Mouse (Mus musculus): ENCODE data around the gene Atg7. TPM values are rescaled to one million over a fixed set of nuclear protein-coding genes. Genes with fewer than 3 reads are reported as not detected.

The Atg7 gene
- total RNA-seq, 2 experiments from 2014 or later = 26.0 to 26.4 TPM

GRCm38 (mm10) chr6:114835752-114836151 lies 192.9 kb downstream of the Atg7 start:
- intact Hi-C loops (cut with DNase I) = no loop called here
- no peak for DNase-seq (ENCODE audit: low spot score in 2 of 2)

DNA sequence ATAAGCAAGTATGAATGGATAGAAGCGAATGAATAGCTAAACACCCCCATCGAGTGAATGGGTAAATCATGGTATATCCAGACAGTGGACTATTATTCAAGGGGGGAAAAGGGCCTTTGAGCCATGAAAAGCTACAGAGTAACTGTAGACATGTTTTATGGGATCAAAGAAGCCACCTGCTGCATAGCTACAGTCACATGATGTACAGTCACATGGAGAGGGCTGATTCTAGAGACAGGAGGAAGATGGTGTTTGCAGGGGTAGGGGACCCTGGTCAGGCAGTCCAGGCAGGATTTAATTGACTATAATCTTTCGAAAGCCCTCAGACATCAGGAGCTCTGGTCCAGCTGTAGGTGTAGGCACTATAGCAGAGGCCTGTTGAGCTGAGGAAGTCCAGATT lies 193.5 kb downstream of the Atg7 start:
- intact Hi-C loops (cut with DNase I) = no loop called here
- no peak for DNase-seq (ENCODE audit: low spot score in 2 of 2)

- no peak for DNase-seq (ENCODE audit: low spot score in 2 of 2)
- intact Hi-C loops (cut with DNase I) = no loop called here
These were observed 196.0 kb downstream of the Atg7 start for GRCm38 (mm10) chr6:114838872-114839271.

- intact Hi-C loops (cut with DNase I) = no loop called here
These were observed 197.1 kb downstream of the Atg7 start for GRCm38 (mm10) chr6:114840012-114840411.

GRCm38 (mm10) chr6:114842131-114842530 lies 199.2 kb downstream of the Atg7 start:
- intact Hi-C loops (cut with DNase I) = no loop called here
- DNase-seq (ENCODE audit: low spot score in 2 of 2) = no peak

More at GRCm38 (mm10) chr6:114840012-114840411, 197.1 kb downstream of the Atg7 start:
- DNase-seq (ENCODE audit: low spot score in 2 of 2) = no peak

GRCm38 (mm10) chr6:114842863-114843262 lies 200.0 kb downstream of the Atg7 start:
- intact Hi-C loops (cut with DNase I) = no loop called here
- no peak for DNase-seq (ENCODE audit: low spot score in 2 of 2)

GRCm38 (mm10) chr6:114846153-114846772 lies 203.4 kb downstream of the Atg7 start:
- intact Hi-C loops (cut with DNase I) = no loop called here
- no peak for DNase-seq (ENCODE audit: low spot score in 2 of 2)

- intact Hi-C loops (cut with DNase I) = no loop called here
- no peak for DNase-seq (ENCODE audit: low spot score in 2 of 2)
These were observed 204.8 kb downstream of the Atg7 start for GRCm38 (mm10) chr6:114847582-114848174.

GRCm38 (mm10) chr6:114848761-114849160 lies 205.9 kb downstream of the Atg7 start:
- intact Hi-C loops (cut with DNase I) = no loop called here
- no peak for DNase-seq (ENCODE audit: low spot score in 2 of 2)

DNA sequence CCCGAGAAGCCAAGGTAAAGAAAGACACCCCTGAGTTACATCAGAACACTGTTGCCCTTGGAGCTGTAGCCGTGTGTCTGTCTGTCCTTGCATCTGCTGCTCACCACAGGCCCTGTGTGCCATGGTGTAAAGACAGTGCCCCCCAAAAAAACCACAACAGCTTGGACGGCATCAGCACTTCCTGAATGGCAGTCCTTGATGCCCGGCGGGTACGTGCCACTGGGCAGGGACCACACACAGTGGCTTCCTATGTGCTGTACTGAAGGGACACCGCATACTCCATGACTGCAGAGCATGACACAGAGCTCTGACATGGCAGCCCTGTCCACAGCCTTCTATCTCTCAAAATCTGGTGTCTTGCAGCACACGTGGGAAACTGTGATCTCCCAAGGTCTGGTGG lies 206.9 kb downstream of the Atg7 start:
- intact Hi-C loops (cut with DNase I) = no loop called here
- DNase-seq (ENCODE audit: low spot score in 2 of 2) = no peak

- intact Hi-C loops (cut with DNase I) = no loop called here
- DNase-seq (ENCODE audit: low spot score in 2 of 2) = no peak
These were observed 208.8 kb downstream of the Atg7 start for GRCm38 (mm10) chr6:114851688-114852087.

DNA sequence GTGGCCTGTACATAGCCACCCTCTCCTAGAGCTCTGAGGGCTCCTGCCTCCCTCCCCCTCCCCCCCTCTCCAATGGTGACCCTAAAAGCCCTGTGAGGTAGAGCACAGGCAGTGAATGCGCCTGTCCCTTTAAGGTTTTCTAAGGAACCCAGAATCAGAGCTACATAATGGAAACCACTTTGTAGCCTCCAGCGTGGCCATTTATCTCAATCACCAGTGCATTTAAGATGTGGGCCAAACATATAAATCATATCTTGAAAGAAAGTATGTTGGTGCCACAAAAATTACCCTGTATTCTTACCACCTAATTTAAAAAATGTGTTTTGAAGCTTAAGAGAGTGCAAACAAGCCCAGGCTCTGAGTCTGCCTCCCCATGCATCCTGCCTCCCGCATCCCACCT lies 209.8 kb downstream of the Atg7 start:
- no peak for DNase-seq (ENCODE audit: low spot score in 2 of 2)
- intact Hi-C loops (cut with DNase I) = no loop called here

DNA sequence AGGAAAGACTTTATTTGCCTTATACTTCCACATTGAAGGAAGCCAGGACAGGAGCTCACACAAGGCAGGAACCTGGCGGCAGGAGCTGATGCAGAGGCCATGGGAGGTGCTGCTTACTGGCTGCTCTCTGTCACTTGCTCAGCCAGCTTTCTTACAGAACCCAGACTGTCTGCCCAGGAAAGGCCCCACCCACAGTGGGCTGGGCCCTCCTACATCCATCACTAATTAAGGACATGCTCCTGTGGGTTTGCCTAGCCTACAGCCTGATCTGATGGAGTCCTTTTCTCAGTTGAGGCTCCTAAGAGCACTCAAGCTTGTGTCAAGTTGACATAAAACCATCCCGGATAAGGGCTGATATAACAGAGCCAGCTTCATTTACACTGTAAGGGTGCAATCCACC lies 211.5 kb downstream of the Atg7 start:
- peak in 1 of 2 experiments; percentile 49 for DNase-seq (ENCODE audit: low spot score in 2 of 2)
- intact Hi-C loops (cut with DNase I) = no loop called here

GRCm38 (mm10) chr6:114855644-114856043 lies 212.7 kb downstream of the Atg7 start:
- no peak for DNase-seq (ENCODE audit: low spot score in 2 of 2)
- intact Hi-C loops (cut with DNase I) = no loop called here

- no peak for DNase-seq (ENCODE audit: low spot score in 2 of 2)
- intact Hi-C loops (cut with DNase I) = no loop called here
These were observed 213.6 kb downstream of the Atg7 start for GRCm38 (mm10) chr6:114856501-114856900.

DNA sequence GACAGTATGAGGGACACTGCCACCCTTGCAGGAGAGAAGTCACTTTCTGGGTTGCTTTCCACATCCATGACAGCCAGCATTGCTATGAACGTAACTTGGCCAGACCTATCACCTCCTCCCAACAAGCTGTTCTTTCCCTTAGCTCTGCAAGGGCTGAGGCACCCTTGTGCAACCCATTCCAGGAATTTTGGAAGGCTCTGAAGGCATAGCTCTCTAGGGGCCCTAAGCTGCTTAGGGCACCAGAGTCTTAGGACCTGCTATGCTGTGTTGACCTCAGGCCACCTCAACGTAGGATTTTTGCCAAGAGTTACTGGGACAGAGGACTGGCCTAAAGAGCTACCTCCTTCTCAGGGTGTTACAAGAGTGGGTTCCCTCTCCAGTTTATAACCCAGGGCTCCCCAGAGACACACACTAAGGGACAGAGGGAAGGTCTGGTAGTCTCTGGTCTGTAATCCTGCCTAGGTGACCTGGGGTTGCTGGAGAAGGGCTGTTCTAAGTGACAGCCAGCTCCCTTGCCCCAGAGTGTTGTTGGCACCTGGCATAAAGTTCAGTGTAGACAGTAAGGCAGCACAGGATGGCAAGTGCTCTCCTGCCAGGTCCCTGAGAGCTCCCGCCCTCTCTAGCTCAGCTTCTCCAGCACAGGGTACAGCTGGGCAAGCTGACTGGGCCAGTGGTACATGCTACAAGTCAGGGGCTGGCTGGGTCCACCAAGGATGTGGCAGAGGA lies 215.3 kb downstream of the Atg7 start:
- intact Hi-C loops (cut with DNase I) = no loop called here
- DNase-seq (ENCODE audit: low spot score in 2 of 2) = peak in 1 of 2 experiments; percentile 60

DNA sequence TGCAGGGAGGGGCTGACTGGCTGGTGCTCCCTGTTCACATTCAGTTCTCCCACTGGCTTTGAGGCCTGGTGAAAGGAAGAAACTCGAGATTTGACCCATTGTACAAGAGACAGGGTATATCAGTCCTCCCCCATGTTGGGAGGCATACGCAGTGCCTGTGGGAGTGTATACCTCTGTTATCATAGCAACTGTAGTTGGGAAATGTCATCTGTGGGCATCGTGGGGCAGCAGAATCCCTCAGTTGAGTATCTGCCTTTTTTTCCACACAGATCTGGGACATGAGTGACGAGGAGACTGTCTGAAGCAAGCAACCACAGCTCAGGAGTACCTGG lies 215.8 kb downstream of the Atg7 start:
- DNase-seq (ENCODE audit: low spot score in 2 of 2) = no peak
- intact Hi-C loops (cut with DNase I) = no loop called here

GRCm38 (mm10) chr6:114860677-114861568 lies 218.0 kb downstream of the Atg7 start:
- DNase-seq (ENCODE audit: low spot score in 2 of 2) = peak; percentile 51 to 77
- intact Hi-C loops (cut with DNase I) = no loop called here

GRCm38 (mm10) chr6:114861591-114861990 lies 218.7 kb downstream of the Atg7 start:
- intact Hi-C loops (cut with DNase I) = no loop called here
- DNase-seq (ENCODE audit: low spot score in 2 of 2) = no peak

DNA sequence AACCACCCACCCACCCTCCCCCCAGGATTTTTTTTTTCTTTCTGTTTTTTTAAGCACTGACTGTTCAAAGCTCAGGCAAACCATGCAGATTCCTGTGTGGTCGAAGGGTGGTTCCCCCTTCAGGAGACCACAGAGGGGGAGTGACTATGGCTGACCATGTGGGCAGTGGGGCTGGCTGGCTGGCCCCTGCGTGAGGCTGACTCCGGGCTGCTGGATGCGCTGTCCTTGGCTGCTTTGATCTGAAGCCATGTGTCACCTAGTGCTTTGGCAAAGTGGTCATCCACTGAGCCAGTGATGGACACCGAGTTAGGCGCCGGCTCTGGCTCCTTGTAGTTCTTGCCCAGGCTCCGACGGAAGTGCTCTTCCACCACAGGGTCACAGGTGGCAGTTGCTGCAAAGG lies 219.1 kb downstream of the Atg7 start:
- intact Hi-C loops (cut with DNase I) = no loop called here
- DNase-seq (ENCODE audit: low spot score in 2 of 2) = no peak
